Mouse (Mus musculus): ENCODE data around the gene Sec61g.
"Not testable (repeated sequence)": the region's sequence is repeated elsewhere in the genome, so short reads cannot be mapped to it uniquely, and the experiment has no call there.

Gene Sec61g

DNA sequence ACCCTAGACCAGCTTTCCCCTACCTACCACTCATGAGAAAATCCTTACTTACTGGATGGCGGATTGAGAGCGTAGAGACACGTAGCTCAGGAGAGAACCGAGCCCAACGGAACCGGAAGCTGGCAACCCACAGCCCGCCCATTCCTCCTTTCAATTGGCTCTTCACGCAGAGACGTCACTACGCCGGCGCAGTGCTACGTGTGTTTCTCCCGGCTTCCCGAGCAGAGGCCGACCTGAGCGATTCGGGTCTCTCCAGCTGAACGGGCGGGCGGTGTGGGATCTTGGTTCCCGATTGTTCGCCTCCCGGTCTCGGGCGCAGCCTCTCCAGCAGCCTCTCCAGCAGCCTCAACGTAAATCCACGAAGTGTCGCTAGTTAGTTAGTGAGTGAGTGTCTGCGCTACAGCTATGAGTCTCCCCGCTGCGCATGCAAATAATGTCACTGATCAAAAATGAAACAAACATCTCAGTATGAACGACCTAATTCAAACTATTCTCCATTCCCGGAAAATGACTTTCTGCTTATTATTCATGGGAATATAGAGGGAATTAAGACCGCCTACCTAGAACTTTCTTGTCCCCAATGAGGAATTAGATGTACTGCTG, at the start of gene Sec61g:
TSS of gene Sec61g (minus strand) at position 433 of the 603 bp plus-strand sequence.
- no peaks in the 10 kb centered on the region for H3K27me3 ChIP-seq (ENCODE audit: control insufficient read depth, insufficient read depth, low read length, poor library complexity, severe bottlenecking)
- DNase-seq (ENCODE audit: low read depth, low spot score): peak; percentile 92
- H3K36me3 ChIP-seq (ENCODE audit: control insufficient read depth, insufficient read depth, low read length, poor library complexity, severe bottlenecking): peaks cover 6% of the 10 kb centered on the region; the same call in 1 of the 2 replicates

DNA sequence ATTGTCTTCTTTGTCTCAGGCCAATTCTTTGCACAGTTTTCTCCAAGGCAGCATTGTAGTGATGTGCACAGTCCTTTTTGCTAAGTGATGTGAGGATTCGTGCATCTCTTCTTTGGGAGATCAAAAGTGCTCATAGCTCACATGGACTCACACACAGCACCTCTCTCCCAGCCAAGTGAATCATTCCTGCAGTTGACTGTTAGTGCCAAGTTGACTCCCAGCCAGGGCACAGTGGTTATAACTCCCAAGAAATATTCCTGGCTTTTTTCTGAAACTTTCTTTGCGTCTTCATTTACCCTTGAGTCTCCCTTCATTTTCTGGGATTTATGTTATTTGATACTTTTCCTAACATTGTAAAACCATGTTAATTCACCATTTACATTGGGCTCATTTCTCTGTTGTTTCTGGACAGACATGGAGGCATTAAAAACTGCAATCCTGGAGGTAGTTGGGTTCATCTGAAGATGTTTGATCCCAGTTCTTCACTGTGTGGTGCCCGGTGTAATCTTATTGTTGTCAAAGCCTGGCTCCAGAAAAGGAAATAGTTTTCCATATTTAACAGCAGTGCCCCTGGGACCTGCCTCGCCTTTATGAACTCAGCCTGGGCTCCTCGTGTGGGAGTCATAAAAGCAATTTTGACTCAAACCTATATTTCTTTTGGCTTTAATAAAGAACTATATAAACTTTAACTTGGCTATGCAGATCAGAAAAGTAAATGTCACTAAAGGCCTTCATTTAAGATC, 38.3 kb upstream of the Sec61g start:
- no peak for DNase-seq (ENCODE audit: low read depth, low spot score)
- H3K27me3 ChIP-seq (ENCODE audit: control insufficient read depth, insufficient read depth, low read length, poor library complexity, severe bottlenecking): no peaks in the 10 kb centered on the region
- H3K36me3 ChIP-seq (ENCODE audit: control insufficient read depth, insufficient read depth, low read length, poor library complexity, severe bottlenecking): no peaks in the 10 kb centered on the region

DNA sequence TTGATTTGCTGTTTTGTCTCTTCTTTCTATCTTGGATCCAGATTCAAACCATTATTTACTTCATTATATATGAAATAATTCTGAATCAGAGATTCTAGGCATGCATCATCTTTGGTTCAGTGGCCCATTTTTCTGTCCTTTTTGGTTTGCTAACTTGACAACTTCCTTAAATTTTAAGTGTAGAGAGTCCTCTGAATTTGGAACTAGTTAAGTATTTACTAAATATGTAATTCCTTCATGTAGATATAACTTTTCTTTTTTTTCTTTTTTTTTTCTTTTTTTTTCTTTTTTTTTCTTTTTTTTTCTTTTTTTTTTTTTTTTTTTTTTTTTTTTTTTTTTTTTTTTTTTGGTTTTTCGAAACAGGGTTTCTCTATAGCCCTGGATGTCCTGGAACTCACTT, 29.1 kb upstream of the Sec61g start:
- no peaks in the 10 kb centered on the region for H3K36me3 ChIP-seq (ENCODE audit: control insufficient read depth, insufficient read depth, low read length, poor library complexity, severe bottlenecking)
- no peaks in the 10 kb centered on the region for H3K27me3 ChIP-seq (ENCODE audit: control insufficient read depth, insufficient read depth, low read length, poor library complexity, severe bottlenecking)
- DNase-seq (ENCODE audit: low read depth, low spot score): no peak

DNA sequence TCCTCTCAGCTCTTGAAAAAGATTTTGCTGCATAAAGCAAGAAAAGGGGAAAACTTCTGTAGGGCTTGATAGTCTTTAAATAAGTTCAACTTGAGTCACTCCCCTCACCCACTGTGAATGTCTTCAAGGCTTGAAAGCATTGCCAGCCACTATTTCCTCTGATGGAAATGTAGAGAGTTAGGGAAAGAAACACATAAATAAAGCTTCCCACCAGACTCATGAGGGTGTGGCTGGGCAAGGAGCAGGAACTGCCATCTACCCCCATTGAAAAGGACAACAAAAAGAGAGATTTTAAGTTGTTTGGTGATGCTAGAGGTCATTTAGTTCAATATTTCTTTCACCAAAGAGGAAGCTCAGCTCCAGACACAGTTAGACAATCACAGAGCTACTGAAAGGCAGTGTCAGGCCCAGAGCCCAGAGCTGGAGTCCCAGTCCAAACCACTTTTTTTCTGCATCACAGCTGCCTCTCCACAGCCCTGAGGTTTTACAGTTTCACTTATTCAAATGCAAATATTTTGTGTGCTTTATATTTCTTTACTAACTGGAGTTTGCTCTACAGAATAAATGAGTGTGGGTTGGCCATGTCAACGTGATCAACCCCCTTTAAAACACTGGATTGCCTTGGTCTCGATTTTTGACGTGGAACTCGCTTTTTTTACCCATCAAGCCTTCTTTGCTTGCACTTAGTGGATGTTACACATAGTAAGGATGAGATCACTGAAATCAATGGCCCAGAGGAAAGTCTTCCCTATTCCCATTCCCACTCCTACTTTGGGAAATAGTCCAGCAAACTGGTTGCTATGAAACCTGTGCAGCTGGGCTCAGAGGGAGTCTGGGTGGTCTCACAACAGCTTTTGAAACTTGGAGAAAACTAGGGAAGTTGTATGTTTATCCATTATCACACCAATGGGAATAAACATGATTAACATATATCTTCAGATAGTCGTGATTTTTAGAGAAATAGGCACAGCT, 26.6 kb upstream of the Sec61g start:
- Histone ChIP-seq H3K36me3 (ENCODE audit: control insufficient read depth, insufficient read depth, low read length, poor library complexity, severe bottlenecking) (no peaks in the 10 kb centered on the region), H3K27me3 (ENCODE audit: control insufficient read depth, insufficient read depth, low read length, poor library complexity, severe bottlenecking) (no peaks in the 10 kb centered on the region)
- no peak for DNase-seq (ENCODE audit: low read depth, low spot score)

DNA sequence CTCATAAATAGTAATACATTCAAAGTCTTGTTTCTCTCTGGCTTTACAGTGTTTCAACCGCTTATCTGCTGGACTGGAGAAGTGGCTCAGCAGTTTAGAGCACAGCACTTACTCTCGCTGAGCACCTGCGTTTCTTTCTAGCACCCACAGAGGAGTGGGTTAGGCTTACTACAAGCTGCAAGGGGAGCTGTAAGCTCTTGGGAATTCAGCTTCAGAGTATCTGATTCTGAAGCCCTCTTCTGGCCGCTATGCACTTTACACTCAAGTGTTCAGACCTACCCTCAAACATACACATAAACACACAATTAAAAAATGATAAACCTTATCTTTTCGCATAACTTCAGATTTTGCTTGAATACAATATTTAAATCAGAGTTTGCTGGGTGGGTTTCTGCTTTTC, 24.6 kb upstream of the Sec61g start:
- Histone ChIP-seq H3K27me3 (ENCODE audit: control insufficient read depth, insufficient read depth, low read length, poor library complexity, severe bottlenecking) (no peaks in the 10 kb centered on the region), H3K36me3 (ENCODE audit: control insufficient read depth, insufficient read depth, low read length, poor library complexity, severe bottlenecking) (no peaks in the 10 kb centered on the region)
- DNase-seq (ENCODE audit: low read depth, low spot score): peak; percentile 54

DNA sequence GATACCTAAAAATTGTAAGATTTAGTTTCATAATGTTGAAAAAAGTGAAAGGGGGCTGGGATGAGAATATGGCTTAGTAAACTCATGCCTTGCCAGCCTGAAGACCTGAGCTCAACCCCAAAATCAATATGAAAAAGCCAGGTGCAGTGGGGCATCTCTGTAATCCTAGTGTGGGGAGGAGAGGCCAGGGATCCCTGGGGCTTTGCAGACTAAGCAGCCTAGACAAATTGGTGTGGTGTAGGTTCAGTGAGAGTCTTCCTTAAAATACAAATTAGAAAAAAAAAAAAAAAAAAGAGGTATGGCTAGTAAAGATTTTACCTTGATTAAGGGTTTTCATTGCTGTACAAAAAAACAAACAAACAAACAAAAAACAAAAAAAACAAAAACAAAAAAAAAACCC, 20.6 kb upstream of the Sec61g start:
- no peaks in the 10 kb centered on the region for H3K36me3 ChIP-seq (ENCODE audit: control insufficient read depth, insufficient read depth, low read length, poor library complexity, severe bottlenecking)
- no peaks in the 10 kb centered on the region for H3K27me3 ChIP-seq (ENCODE audit: control insufficient read depth, insufficient read depth, low read length, poor library complexity, severe bottlenecking)
- no peak for DNase-seq (ENCODE audit: low read depth, low spot score)

DNA sequence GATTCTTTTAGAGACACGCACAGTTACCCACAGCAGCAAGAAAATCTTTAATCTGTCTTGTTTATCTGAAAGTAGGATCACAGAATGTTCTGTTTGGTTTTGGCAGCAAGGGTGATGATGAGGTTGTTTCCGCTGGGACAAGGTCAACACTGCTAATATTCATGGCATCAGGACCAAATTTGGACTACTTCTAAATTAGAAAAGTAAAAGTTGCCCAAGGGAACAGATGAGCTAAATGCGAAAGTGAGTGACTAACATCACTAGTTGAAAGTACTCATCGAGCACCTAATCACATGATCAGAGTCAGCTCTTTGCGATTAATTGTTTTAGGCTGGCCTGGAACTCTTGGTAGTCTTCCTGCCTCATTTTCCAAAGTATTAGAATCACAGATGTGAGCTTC, 20.1 kb upstream of the Sec61g start:
- H3K27me3 ChIP-seq (ENCODE audit: control insufficient read depth, insufficient read depth, low read length, poor library complexity, severe bottlenecking): no peaks in the 10 kb centered on the region
- DNase-seq (ENCODE audit: low read depth, low spot score): no peak

DNA sequence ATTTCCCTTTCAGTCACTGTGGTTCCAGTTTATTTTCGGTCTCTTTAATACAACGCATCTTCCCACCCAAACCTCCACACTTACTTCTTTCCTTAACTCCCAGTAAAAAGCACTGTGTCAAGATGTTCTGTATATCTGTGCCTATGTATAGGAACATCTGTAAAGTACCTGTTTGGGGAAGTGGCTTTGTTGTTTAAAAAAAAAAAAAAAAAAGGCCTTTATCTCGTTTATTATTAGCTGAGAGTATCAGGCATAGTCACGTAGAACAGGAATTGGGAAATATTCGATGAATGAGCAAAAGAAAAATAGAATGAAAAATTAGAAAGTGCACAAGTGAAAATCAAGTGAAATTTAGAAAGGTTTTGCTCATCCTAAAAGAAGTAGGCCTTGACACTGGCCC, 19.5 kb upstream of the Sec61g start:
- Histone ChIP-seq H3K27me3 (ENCODE audit: control insufficient read depth, insufficient read depth, low read length, poor library complexity, severe bottlenecking) (no peaks in the 10 kb centered on the region), H3K36me3 (ENCODE audit: control insufficient read depth, insufficient read depth, low read length, poor library complexity, severe bottlenecking) (no peaks in the 10 kb centered on the region)
- no peak for DNase-seq (ENCODE audit: low read depth, low spot score)

More for the DNA sequence above, 20.1 kb upstream of the Sec61g start:
- no peaks in the 10 kb centered on the region for H3K36me3 ChIP-seq (ENCODE audit: control insufficient read depth, insufficient read depth, low read length, poor library complexity, severe bottlenecking)

DNA sequence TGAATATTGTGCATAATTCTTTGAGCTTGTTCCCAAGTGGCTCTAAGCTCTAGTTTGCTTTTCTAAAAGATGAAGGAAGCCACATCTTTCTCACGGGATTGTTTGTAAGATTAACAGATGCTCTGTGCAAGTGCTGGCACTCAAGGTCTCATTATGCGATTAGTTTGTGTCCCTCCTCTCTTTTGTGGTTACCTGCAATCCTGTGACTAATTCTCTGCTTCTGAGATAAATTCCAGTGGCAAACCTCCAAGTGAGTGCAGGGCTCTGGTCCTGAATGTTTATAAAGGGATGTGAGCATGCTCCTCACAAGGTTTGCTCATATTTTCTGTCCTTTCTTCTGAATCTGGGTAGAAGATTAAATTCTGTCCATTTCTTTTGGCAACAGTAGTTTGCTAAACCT, 18.2 kb upstream of the Sec61g start:
- no peak for DNase-seq (ENCODE audit: low read depth, low spot score)
- Histone ChIP-seq H3K27me3 (ENCODE audit: control insufficient read depth, insufficient read depth, low read length, poor library complexity, severe bottlenecking) (no peaks in the 10 kb centered on the region), H3K36me3 (ENCODE audit: control insufficient read depth, insufficient read depth, low read length, poor library complexity, severe bottlenecking) (no peaks in the 10 kb centered on the region)

DNA sequence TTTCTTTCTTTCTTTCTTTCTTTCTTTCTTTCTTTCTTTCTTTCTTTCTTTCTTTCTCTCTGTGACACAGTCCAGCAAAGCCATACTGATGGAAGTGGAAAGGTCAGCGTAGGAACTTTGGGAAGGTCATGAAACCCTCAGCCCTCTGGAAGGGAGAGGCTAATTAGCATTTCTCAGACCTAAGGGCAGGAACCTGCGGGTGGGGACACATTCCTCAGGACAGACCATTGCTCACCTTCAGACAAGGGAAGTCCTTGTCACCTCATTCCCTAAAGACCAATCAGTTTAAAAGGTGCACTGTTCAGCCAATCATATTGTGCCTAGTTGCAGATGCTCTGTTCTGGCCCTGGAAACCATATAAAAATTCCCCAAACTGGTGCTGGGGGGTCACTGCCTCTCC, 17.4 kb upstream of the Sec61g start:
- H3K27me3 ChIP-seq (ENCODE audit: control insufficient read depth, insufficient read depth, low read length, poor library complexity, severe bottlenecking): no peaks in the 10 kb centered on the region
- H3K36me3 ChIP-seq (ENCODE audit: control insufficient read depth, insufficient read depth, low read length, poor library complexity, severe bottlenecking): no peaks in the 10 kb centered on the region
- no peak for DNase-seq (ENCODE audit: low read depth, low spot score)

DNA sequence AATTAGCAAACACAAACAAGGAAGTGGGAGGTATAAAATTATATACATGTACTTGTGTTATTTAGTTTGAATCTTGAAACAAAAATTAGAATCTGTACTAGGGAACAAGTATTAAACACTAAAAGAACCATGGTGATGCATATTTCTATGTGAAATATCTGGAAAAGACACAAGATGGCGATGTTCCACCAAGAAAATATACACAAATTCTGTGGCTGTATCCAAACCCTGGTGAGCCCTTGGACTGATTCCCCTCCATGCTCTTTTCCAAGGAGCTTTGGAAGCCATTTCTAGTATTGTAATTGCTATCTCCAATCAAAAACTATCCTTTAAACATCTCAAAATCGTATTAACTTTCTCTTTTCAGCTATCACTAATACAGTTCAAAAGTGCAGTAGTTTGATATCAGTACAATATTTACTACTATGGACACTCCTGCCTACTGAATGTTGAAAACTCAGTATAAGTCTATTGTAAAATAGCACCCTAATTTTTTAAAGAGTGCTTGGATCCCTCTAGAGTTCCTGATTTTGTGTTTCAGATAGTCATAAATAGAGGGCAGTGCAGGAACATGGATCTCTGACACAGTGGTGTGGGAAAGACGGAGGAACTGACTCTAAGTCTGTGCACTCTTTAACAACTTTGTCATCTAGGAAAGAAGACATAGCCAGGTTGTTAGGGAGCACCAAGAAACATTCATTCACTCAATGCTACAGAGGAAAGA, 16.8 kb upstream of the Sec61g start:
- H3K36me3 ChIP-seq (ENCODE audit: control insufficient read depth, insufficient read depth, low read length, poor library complexity, severe bottlenecking): no peaks in the 10 kb centered on the region
- H3K27me3 ChIP-seq (ENCODE audit: control insufficient read depth, insufficient read depth, low read length, poor library complexity, severe bottlenecking): no peaks in the 10 kb centered on the region
- DNase-seq (ENCODE audit: low read depth, low spot score): peak; percentile 59

DNA sequence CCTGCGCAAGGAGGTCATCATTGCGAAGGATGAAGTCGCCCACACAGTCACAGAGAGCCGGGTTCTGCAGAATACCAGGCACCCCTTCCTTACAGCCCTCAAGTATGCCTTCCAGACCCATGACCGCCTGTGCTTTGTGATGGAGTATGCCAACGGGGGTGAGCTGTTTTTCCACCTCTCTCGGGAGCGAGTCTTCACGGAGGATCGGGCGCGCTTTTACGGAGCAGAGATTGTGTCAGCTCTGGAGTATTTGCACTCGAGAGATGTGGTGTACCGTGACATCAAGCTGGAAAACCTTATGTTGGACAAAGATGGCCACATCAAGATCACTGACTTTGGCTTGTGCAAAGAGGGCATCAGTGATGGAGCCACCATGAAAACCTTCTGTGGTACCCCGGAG, 6.8 kb upstream of the Sec61g start:
- not testable (repeated sequence) for DNase-seq (ENCODE audit: low read depth, low spot score); H3K27me3 ChIP-seq (ENCODE audit: control insufficient read depth, insufficient read depth, low read length, poor library complexity, severe bottlenecking); H3K36me3 ChIP-seq (ENCODE audit: control insufficient read depth, insufficient read depth, low read length, poor library complexity, severe bottlenecking)

DNA sequence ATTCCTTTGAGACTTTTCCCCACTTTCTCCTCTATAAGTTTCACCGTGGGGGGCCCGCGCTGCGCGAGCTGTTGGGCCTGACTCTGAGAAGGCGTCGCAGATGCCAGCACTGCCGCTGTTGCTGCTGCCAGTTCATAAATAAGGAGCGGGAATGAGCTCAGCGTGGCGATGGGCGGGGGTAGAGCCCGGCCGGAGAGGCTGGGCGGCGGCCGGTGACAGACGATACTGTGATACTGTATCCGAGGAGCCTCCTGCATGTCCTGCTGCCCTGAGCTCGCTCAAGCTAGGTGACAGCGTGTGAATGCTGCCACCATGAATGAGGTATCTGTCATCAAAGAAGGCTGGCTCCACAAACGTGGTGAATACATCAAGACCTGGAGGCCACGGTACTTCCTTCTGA, 5.9 kb upstream of the Sec61g start:
- H3K27me3 ChIP-seq (ENCODE audit: control insufficient read depth, insufficient read depth, low read length, poor library complexity, severe bottlenecking): not testable (repeated sequence)

DNA sequence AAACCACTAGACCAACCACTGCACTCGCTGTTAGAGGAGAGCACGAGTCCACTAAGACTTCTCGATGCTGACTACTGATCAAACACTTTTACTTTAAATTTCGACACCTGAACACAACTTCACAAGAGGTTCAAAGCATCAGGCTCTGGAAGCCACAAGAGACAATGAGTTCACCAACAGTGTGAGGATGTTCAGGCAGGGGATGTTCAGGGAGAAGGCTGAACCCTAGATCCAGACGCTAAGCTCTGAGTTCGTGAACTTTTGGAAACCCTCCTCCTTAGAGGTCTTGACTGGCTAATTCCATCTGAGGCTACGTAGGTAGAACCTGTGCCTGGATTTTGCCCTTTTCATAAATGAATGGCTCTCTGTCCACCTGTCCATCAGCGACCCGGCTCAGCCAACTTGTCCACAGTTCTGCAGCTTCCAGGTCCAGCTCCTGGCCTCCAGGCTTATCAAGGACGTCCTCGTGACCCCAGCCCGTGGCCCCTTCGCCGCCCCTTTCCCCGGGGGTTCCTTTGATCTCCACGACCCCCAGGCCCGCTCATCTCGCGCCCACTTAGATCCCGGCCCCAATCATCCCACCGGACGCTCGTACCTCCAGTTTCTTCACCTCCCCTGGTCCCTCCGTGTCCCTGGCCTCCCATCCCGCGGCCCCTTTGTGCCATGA, 766 bp downstream of the Sec61g start:
- peak; percentile 10 for DNase-seq (ENCODE audit: low read depth, low spot score)
- peaks cover 6% of the 10 kb centered on the region; the same call in 1 of the 2 replicates for H3K36me3 ChIP-seq (ENCODE audit: control insufficient read depth, insufficient read depth, low read length, poor library complexity, severe bottlenecking)
- no peaks in the 10 kb centered on the region for H3K27me3 ChIP-seq (ENCODE audit: control insufficient read depth, insufficient read depth, low read length, poor library complexity, severe bottlenecking)

More for the DNA sequence above, 5.9 kb upstream of the Sec61g start:
- not testable (repeated sequence) for DNase-seq (ENCODE audit: low read depth, low spot score); H3K36me3 ChIP-seq (ENCODE audit: control insufficient read depth, insufficient read depth, low read length, poor library complexity, severe bottlenecking)
